Mouse (Mus musculus): ENCODE data around the gene Med6.
A peak's percentile ranks its signal among the peaks of the same experiment; 100 is the strongest.

The Med6 gene

DNA sequence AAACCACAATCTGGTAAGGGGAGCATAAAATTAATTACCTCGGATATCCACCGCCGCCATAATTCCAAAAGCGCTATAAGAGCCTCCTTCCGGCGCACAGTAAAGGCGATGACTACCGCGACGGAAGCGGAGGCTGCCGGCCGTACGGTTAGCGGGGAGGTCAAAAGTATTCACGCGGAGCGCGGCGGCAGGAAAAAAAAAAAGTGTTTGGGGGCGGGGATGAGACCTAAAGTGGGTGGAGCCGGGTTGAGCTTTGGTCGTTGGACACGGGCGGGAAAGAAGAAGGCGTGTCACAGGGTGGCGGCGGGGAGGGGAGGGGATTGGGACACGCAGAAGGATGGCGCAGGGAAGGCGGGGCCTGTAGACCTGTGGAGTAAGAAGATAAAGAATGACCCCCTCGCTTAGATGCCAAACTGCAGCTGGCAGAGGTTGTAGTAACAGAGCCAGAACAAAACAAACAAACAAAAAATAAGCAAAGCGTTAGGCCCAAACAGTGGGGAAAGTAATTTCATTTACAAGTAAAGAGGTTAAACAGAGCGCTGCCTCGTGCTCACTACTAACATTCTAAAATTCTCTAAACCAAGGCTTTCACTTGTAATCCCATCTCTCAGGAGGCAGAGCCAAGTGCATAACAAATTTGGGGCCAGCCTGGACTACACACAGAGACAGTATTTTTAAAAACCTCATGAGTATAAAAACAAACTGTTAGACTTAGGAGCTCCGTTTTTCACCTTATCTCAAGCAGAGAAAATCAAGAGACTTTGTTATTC is at the start of gene Med6:
Gene Med6, minus strand, starts transcription at position 107 of the 770 bp plus-strand sequence.
- DNase-seq (ENCODE audit: low read depth, low spot score) = peak; percentile 97

DNA sequence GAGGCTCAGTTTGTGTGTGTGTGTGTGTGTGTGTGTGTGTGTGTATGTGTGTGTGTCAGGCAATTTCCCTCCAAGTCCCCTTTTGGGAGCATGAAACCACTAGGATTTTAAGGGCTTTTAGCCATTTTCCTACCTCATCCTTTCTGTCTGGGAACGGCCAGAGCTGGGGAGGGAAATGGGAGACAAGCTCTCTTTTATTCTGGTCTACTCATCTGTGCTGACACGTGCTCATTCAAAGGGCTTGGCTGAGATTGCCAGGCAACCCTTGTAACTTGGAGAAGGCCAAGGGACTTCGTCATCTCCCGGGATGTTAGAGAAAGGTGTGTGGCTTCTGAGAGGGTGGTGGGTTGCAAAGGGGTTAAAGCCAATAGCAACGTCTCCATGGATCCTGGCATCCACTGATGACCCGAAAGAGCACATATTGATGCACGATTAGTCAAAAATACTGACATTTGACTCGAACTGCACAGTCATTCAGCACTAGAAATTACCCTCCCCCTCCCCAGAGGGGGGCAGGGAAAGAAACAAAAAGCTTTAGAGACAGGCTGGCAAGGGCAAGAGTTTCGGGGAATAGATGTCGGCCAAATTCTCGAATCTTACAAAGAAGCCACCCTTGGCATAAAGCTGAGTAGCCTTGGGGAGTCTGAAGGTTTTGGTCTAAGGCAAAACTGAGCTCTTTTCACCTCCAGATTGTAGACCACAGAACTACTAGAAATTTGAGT is 47.7 kb upstream of the Med6 start:
- DNase-seq (ENCODE audit: low read depth, low spot score) = no peak

DNA sequence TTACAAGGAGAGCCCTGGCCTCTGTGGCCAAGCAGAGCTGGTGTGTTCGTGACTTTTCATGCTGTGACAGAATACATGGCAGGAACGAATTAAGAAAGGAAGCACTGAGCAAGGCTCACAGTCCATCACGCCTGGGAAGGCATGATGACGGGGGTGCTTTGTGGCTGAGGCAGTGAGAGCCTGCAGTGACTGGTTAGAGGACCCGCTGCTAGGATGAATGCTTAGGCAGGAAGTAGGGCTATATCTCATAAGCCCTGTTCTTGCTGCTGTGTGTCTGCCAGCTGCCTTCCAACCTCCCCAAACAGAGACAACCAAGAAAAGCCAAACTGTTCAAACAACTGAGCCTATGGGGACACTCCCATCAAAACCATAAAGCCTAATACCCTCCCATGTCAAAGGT is 45.8 kb upstream of the Med6 start:
- no peak for DNase-seq (ENCODE audit: low read depth, low spot score)

DNA sequence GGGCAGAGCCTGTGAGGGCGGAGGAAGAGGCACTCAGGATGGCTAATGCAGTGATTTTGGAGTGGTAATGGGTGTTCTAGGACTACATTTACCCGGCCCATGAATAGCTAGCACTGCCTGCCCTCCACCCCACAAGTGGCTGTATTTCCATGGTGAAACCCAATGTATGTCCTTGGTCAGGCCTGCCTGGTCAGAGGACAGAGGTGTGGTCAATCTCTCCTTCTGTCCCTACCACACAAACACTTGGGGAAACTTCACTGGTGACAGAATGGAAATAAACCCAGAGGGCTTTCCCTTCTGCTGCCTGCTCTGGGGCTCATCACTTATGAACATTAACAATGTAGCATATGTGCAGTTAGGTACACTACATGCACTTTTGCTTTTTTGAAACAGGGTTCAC is 38.4 kb upstream of the Med6 start:
- DNase-seq (ENCODE audit: low read depth, low spot score) = no peak

DNA sequence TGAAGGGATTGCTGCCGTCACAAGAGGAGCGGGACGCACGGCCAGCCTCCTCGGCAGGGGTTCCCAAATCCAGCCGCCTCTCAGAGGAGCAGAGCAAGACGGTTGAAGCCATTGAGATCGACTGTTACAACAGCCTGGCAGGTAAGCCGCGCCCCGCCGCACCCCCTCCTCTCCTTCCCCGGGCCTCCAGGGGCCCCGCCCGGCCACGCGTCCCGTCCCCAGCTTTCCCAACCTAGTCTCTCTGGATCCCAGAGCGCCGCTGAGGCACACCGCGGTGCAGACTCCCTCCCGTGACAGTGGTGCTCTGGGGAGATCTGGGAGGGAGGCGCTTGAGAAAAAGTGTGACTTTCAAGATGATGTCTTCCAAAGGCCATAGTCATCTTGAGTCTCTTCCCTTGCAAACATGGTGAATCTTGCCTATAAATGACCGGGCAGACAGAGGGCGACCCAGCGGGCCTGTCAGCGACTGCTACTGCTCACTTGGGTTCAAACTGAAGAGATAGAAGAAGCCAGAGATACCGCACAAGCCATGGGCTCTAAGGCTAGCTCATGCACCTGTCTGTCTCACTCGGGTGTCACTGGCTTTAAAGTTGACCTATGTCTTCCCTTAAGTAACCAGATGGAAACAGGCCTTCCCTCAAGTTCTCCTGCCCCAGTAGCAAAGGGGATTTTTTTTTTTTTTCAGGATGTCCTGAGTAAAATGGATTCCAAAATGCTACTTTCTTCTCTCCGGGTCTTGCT is 37.0 kb upstream of the Med6 start:
- no peak for DNase-seq (ENCODE audit: low read depth, low spot score)

DNA sequence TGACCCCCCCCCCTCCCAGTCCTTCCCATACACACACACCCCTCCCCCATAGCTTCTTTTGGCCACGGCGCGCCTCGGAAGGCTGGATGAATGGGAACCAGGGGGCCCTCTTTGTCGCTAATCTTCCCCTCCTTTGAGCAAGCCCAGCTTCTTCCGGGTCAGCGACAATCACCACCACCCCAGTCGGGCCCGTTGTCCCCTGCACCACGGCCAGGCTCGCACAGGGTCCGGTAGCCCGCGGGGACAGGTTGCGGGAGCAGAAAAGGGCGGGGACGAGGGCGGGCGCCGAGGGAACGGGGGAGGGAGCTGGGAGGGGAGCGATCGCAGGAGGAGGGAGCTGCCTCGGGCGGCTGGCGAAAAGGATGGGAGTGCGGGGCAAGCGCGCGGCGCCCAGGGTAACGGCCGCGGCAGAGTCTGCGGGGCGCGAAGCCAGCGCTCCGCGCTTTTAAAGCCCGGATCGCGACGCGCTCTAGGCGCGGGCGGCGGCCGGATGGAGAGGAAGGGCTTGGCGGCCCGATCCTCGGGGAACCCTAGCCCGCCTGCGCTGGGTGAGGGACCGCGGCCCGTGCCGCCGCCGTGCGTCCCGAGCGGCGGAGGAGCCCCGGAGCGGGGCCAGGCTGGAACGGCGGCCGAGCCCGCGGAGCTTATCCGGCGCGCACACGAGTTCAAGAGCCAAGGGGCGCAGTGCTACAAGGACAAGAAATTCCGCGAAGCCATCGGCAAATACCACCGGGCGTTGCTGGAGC is 36.3 kb upstream of the Med6 start, which contains the start of gene Ttc9:
Gene Ttc9, plus strand, starts transcription at position 335 of the 746 bp plus-strand sequence.
- DNase-seq (ENCODE audit: low read depth, low spot score) = peak; percentile 17

DNA sequence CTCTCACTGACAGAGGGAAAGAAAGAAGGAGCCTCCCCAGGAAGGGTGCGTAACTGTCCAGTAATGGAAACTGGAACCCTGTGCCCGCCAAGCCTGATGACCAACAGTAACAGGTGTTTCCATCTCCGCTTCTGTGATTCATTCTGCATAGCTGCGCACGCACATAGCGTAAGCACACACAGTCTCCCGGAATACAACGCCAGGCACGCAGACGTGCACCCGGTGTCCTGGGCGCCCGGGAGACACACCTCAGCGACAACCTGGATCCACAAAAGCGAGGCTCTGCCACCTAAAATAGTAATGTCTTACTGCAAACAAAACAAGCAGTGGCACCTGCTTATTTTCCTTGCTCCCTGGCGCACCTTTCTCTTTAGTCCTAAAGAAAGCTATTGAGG is 35.7 kb upstream of the Med6 start:
- peak; percentile 13 for DNase-seq (ENCODE audit: low read depth, low spot score)

DNA sequence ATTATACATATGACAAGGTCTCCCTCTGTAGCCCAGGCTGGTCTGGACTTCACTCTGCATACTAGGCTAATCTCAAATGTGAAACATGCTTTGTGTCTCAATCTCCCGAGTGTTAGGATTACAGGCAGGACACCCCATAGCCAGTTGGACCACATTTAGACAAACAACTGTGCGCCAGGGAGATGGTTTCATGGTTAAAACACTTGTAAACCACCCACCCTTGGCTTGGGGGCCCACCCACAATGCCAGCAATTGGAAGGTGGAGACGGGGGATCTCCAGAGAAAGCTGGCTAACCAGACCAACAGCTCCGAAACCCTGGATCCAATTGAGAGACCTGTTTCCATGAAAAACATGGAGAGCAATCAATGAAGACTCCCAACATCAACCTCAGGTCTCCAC is 33.3 kb upstream of the Med6 start:
- no peak for DNase-seq (ENCODE audit: low read depth, low spot score)

DNA sequence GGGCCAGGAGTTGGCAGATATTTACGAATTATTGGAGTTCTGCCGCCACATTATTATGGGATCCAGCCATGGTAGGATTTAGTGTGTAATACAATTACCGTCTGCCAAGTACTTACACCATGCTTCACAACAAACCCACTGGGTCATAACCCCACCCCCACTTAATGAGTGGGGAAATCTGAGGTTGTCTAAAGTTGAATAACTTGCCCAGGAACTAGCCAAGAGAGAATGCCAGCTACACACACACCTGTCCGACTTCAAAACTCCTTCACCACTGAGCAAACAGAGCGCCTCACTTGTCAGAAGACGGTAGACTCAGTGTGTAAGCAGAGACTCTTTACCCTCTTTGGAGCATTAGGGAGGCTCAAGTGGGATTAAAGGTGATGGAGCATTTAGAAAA is 32.6 kb upstream of the Med6 start:
- DNase-seq (ENCODE audit: low read depth, low spot score) = no peak

DNA sequence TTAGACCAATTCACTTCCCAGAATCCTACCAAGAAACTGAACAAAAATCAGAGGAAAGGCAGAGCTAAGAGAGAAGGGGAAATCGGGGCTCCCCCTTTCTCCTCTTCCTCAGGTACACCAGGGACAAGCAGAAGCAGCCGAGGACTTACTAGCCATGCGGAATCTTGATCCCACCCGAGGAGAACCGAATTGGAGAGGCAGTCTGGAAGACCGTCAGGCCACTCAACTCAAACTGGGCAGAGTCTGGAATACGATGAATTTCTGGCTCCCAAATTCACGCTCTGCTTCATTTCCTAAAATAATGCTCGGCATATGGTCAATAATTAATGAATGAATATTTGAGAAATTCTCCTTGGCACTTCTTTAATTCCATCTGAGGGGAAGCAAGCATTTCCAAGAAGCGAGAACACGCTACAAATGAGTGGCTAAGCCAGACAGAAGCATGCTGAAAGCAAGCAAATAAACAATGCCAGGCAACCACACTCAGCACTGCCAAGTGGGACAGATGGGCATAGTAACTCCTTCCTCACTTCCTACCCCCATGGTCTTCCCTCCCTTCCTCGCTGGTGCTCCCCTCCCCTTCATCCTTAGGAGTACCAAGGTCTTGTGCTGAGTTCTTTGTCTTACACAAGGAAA is 31.5 kb upstream of the Med6 start:
- DNase-seq (ENCODE audit: low read depth, low spot score) = no peak

DNA sequence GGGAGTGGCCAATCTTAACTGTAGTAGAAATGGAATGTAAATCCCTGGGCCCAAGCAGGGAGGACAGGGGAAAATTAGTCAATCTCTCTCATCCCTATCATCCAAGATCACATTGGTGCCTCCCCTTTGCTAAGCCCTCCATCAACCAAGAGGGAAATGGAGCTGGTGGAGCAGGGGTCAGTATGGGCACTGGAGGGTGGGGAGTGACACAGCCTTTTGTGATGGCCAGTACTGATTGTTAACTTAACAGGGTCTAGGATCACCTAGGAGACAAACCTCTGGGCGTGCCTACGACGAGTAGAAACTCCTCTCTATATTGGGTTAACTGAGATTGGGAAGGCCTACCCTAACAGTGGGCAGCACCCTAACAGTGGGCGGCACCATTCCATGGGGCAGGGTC is 28.6 kb upstream of the Med6 start:
- no peak for DNase-seq (ENCODE audit: low read depth, low spot score)

DNA sequence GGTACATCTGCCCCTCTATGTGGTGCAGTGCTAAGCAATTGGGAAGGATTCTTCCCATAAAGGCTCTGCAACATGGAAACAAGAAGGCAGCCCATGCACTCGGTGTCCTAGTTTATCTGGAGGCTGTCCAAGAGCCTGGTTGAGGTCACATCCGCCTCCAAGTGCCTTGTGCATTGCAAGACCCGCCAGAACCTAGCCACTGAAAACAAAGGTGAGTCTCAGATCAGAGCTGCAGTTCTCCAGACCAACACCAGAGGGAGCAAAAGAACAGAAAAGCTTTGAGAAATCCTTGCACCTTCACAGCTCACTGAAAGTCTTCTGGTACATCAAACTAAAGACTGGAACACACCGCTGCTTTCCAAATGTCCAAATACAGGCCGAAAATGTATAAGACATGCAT is 24.5 kb upstream of the Med6 start:
- DNase-seq (ENCODE audit: low read depth, low spot score) = peak; percentile 57

DNA sequence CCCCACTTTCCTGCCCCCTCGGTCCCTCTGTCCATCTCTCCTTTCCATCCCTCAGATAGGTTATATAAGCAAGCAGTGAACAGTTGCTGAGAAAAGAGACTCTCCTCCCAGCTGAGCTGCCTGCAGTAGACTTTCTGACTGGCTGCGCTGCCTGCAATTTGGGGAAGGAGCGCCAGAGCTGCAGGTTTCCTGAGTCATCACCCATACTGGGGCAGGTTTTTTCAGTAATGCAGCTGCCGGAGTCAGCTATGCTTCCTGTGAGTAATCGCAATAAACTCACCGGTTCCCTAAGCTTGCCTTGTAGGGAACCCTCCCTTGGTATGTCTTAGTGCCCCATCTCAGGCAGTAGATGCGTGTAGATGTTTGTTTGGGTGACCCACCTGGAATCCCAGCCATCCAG is 22.2 kb upstream of the Med6 start:
- DNase-seq (ENCODE audit: low read depth, low spot score) = no peak

DNA sequence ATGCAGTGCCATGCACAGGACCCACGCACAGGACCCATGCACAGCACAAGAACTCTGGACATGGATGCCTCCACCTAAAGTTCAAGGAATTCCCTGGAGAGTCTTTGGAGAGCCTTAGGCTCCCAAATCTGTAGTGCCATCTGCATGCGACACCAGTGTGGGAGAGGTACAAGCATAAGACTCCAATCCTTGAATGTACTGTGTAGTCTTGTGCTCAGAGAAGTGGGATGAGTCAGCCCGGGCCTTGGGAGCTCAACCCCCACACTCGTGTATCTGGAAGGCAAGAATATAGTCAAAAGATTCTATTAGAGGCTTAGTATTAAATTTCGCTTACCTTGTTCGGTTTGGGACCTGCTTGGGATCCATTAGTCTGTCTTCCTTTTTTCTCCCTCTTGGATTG is 21.0 kb upstream of the Med6 start:
- no peak for DNase-seq (ENCODE audit: low read depth, low spot score)

DNA sequence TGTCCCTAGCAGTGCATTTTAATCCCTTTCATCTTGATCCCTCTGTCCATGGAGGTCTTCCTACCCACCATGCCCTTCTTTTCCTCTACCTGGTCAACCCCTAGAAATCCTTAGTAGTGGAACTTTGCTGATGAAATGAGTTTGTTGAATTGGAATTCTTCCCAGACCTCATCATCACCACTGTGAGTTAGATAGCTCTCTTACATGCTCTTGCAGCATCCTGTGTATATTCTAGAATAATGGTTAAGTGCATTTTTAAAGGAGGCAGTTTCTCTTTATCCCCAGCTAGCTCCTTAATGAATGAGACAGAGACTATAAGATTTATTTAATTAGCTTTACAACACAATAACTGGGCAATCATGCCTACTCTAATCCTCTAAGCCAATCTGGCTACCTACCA is 14.6 kb upstream of the Med6 start:
- no peak for DNase-seq (ENCODE audit: low read depth, low spot score)

DNA sequence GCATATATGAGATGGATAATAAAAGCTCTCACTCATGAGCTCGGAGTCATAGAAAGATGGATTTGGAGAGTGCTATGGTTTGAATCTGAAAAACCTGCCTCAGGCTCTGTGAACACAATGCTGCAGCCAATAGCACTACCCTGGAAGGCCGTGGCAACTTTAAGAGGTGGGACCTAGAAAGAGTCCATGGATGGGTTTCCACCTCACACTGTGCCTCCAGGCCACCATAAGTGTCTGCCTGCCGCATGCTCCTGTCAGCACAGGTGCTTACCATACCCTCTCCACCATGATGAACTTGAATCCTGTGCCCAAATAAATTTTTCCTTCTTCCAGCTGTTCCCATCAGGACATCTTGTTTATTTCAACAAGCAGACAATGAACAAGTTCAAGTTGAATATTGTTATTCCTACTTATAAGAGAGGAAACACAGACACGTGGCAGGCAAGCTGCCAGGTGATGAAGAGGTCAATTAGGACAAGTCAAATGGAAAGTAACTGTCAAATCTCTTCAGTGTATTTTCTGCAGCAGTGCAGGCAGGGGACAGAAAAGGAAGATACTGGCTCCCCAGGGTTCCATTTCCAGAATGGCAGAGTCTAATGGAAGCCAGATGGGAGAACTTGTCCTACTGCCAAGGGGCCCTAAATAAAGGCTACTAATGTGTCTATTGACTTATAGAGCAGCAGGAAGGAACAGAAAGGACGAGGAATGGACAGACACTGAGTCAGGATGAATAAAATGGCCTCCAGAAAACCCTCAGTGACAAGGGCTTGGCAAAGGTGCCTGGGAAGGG is 10.4 kb upstream of the Med6 start:
- no peak for DNase-seq (ENCODE audit: low read depth, low spot score)

DNA sequence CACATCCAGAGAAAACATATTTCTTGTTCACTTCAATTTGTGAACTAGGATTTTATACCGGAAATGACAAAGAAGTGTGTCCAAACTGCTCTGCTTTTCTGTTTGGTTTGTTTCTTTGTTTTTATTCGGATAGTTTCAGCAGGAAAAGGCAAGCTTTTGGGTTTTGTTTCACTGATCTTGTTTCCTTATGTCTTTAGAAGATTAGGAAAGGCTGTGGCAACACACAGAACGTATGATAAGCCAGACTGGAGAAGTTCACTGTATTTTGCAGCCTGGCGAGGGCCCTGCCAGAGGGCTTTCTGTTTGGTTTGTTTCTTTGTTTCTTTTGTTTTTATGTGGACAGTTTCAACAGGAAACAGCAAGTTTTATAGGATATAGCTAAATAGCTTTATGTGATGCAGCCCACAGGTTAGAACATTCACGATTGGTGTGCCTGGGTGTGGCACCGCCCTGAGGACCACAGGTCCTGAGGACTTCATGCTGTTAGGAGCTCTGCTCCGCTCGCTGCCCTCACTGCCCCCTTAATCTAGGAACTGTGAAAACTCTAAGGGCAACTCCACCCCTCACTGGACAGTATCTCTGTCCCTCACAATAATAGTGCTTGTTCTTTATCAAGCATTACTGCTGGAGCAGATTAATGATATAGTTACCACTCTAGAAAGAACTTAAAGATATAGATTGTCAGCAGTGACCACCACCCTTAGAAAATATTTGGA is 1.9 kb upstream of the Med6 start:
- no peak for DNase-seq (ENCODE audit: low read depth, low spot score)

DNA sequence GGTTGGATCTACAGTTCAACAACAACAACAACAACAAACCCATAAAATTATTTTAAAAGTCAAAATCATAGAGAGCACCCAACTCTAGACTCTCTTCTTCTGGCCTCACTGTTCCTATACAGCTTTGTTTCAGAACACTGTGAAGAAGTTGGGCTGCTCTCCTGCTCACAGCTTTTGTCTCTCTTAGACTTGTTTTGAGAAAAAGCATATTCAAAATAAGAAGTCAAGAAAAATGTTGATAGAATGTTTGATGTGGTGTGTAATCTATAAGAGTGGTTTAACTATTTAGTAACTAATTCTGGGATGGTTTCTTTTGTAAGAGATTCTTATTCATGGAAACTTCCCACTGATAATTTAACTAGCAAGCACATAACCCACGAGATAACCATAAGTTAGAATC is 26.4 kb downstream of the Med6 start, which contains the start of gene Adam21:
Gene Adam21, minus strand, starts transcription at position 101 of the 400 bp plus-strand sequence.
- no peak for DNase-seq (ENCODE audit: low read depth, low spot score)

DNA sequence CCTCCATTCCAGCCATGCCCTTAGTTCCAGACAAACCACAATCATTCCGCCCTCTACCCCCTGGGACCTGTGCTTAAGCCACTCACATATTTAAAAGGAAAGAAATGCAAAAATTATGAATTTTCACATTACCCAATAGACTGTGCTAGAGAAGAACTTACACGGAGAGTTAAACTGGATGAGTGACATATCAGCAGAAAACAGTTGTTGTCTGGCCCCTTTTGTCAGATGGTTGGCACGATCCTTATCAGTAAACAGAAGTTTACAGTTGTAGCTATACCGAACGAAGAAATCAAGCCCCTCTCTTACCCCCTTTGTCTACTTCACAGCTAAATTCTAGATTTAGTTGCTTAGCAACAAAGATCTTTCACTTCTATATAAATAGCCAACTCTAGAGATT is 26.9 kb downstream of the Med6 start:
- DNase-seq (ENCODE audit: low read depth, low spot score) = no peak

DNA sequence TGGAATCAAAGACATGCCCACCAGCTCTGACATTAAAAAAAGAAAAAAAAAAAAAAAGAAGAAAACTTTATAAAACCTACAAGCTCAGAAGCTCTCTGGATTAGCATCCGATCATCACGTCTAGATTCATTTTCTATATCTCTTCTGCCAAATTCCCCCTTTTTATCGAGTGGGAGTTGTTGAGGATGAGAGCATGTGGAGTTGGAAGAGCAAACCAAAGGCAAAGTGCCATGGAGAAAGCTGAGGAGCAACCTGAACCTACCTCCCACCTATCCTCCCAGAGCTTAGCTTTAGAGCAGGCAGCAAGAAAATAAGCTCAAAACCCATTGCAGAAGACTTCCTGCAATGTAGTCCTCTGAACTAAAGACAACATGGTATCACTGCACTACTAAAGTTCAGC is 30.6 kb downstream of the Med6 start:
- DNase-seq (ENCODE audit: low read depth, low spot score) = no peak

Data from embryo, embryonic 11.5 days (tissue).